Mouse (Mus musculus): ENCODE measurements at regions not wholly inside any gene's neighbourhood (a gene's known extent, or its start where the extent isn't known, plus 50 kb on each side); places are given as distances from the start of the nearest gene placed in this dataset.

DNA sequence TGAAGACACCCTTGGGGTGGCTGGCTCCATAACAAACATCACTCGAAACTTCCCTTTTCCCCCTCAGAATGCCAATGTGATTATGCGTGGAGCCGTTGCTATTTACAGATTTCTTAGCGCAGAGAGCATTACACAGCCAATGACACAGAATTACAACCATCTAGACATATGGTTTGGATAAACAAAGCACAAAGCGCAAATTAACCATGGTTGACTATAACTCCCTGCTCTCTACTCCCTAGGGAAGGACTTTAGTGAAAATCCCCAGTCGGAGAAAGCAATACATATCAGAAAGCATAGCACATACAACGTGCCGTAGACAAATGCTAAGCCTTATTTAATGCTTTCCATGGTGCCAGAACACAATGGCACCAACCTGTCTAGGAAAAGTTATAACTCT is 131.8 kb downstream of the Tshz3 start:
- no peak for TF ChIP-seq CTCF (conservative IDR thresholded peaks at IDR 0.05; ENCODE audit: insufficient read depth, insufficient read length, low read depth, low read length)
- TF ChIP-seq POLR2A (IDR thresholded peaks at IDR 0.05; ENCODE audit: low read depth, low read length) = no peak

All from kidney, adult 2 months (tissue).